Mouse (Mus musculus) heart, postnatal 0 days (tissue): ENCODE measurements around the gene Desi1. TPM values are rescaled to one million over a fixed set of nuclear protein-coding genes. Genes with fewer than 3 reads are reported as not detected.
A peak's percentile ranks its signal among the peaks of the same experiment; 100 is the strongest.

ENCODE experiments used
- ATAC-seq: fragments of 200-750 bp; cut with Nextera tagmentation; 2 replicates; pipeline ENCODE4 v1.8.0; 2017; ENCODE audit warnings: low read depth, moderate number of reproducible peaks, moderate library complexity; ENCODE audit not compliant: insufficient read depth
- DNase-seq: peaks from one replicate; pipeline ENCODE4 v3.0.0-alpha.2; 2016; ENCODE audit warnings: low spot score
- H3K27ac ChIP-seq: fragments of 300-500 bp; sonication (generic); 2 replicates; pipeline ENCODE4 v1.5.1; 2014; ENCODE audit warnings: low read depth, mild to moderate bottlenecking
- H3K27me3 ChIP-seq: fragments of 300-500 bp; sonication (generic); 2 replicates; pipeline ENCODE4 v1.6.1; 2014; ENCODE audit warnings: low read length, mixed read lengths; ENCODE audit not compliant: control insufficient read depth, insufficient read depth
- H3K36me3 ChIP-seq: fragments of 300-500 bp; sonication (generic); replicated peaks from 2 replicates; pipeline ENCODE4 v1.6.1; 2014; ENCODE audit warnings: low read length, mixed read lengths; ENCODE audit not compliant: control insufficient read depth, insufficient read depth
- H3K4me1 ChIP-seq: fragments of 300-500 bp; sonication (generic); 2 replicates; pipeline ENCODE4 v1.6.1; 2014; ENCODE audit warnings: antibody characterized with exemption; ENCODE audit not compliant: control insufficient read depth, insufficient read depth
- H3K4me2 ChIP-seq: fragments of 300-500 bp; sonication (generic); 2 replicates; pipeline ENCODE4 v1.6.1; 2014; ENCODE audit warnings: low read depth, mild to moderate bottlenecking, low read length, moderate library complexity
- H3K4me3 ChIP-seq: fragments of 300-500 bp; sonication (generic); 2 replicates; pipeline ENCODE4 v1.5.1; 2014; ENCODE audit warnings: low read depth, low read length
- H3K9ac ChIP-seq: fragments of 300-500 bp; sonication (generic); replicated peaks from 2 replicates; pipeline ENCODE4 v1.6.1; 2014; ENCODE audit warnings: low read depth, low read length, mixed read lengths
- H3K9me3 ChIP-seq: fragments of 300-500 bp; sonication (generic); replicated peaks from 2 replicates; pipeline ENCODE4 v1.6.1; 2016; ENCODE audit warnings: low read length; ENCODE audit not compliant: control insufficient read depth
- CTCF ChIP-seq: IDR thresholded peaks from 2 replicates; pipeline ENCODE4 v1.5.1; 2016; ENCODE audit warnings: antibody characterized with exemption, control low read depth, low read depth
- EP300 ChIP-seq: IDR thresholded peaks from 2 replicates; pipeline ENCODE4 v1.6.1; 2016; ENCODE audit warnings: antibody characterized with exemption, low read depth
- WGBS: fragments of 180-500 bp; shearing (Covaris S2); extraction: QIAGEN DNeasy Blood & Tissue Kit; methylation state at CpG from one replicate; pipeline ENCODE4 v1.1.7; 2014; 5-methylcytosine and 5-hydroxymethylcytosine counted together
- polyA plus RNA-seq: library from polyadenylated mRNA; unstranded; fragments of >200 nt; fragmentation: Nextera tagmentation; extraction: Ambion mirVana; gene quantifications from 2 replicates; pipeline ENCODE4 v1.2.1, GENCODE M21; 2015
- total RNA-seq: library from RNA; depleted of rRNA; stranded (reverse); fragments of >200 nt; gene quantifications from 2 replicates; pipeline ENCODE4 v1.2.3, GENCODE M21; 2014; ENCODE audit warnings: low replicate concordance

Gene Desi1
- total and polyA plus RNA-seq, 2 experiments from 2014 or later: 13.6 to 15.4 TPM

GRCm38 (mm10) chr15:82004257-82004656, 29.4 kb downstream of the Desi1 start:
- H3K4me1 ChIP-seq: no peaks in the 10 kb centered on the region
- no peaks in the 10 kb centered on the region for H3K9me3 ChIP-seq
- no peak overlapping the region for H3K4me2 ChIP-seq
- DNase-seq (no peak), ATAC-seq (no peak)
- no peak overlapping the region for H3K9ac ChIP-seq
- no peak overlapping the region for H3K27ac ChIP-seq
- no peaks in the 10 kb centered on the region for H3K27me3 ChIP-seq
- WGBS: 90% methylated on average over 8 of the region's 8 CpGs
- TF ChIP-seq EP300: no peak
- TF ChIP-seq CTCF: no peak
- no peak overlapping the region for H3K4me3 ChIP-seq
- H3K36me3 ChIP-seq: peaks cover 8% of the 10 kb centered on the region

GRCm38 (mm10) chr15:81993992-81994391, 39.7 kb downstream of the Desi1 start:
- WGBS: 72% methylated on average over 6 of the region's 6 CpGs
- Histone ChIP-seq H3K4me1 (0 out of 2 replicates have a peak, but pooled peaks cover 9% of the 10 kb centered on the region), H3K27ac (no peak overlapping the region), H3K9me3 (no peaks in the 10 kb centered on the region), H3K27me3 (no peaks in the 10 kb centered on the region), H3K36me3 (peaks cover 60% of the 10 kb centered on the region), H3K9ac (no peak overlapping the region), H3K4me3 (no peak overlapping the region), H3K4me2 (no peak overlapping the region)
- no peak for TF ChIP-seq CTCF
- no peak for DNase-seq
- no peak for ATAC-seq

GRCm38 (mm10) chr15:81990549-81990948, 43.1 kb downstream of the Desi1 start:
- no peak for DNase-seq
- no peaks in the 10 kb centered on the region for H3K27me3 ChIP-seq
- no peaks in the 10 kb centered on the region for H3K9me3 ChIP-seq
- no peak overlapping the region for H3K4me3 ChIP-seq
- no peak overlapping the region for H3K27ac ChIP-seq
- H3K4me1 ChIP-seq: 0 out of 2 replicates have a peak, but pooled peaks cover 9% of the 10 kb centered on the region
- no peak for ATAC-seq
- WGBS: 29% methylated on average over 7 of the region's 7 CpGs
- no peak overlapping the region for H3K4me2 ChIP-seq
- peaks cover 29% of the 10 kb centered on the region for H3K36me3 ChIP-seq
- H3K9ac ChIP-seq: no peak overlapping the region
- TF ChIP-seq EP300: no peak
- no peak for TF ChIP-seq CTCF

- H3K9ac ChIP-seq: no peak overlapping the region
- H3K9me3 ChIP-seq: no peaks in the 10 kb centered on the region
- TF ChIP-seq EP300: no peak
- peak; percentile 80 for TF ChIP-seq CTCF
- DNase-seq (peak; percentile 93), ATAC-seq (peak; percentile 91)
- peak overlapping the region; percentile 49; the same call in 1 of the 2 replicates for H3K27ac ChIP-seq
- 0 out of 2 replicates have a peak, but pooled peaks cover 9% of the 10 kb centered on the region for H3K4me1 ChIP-seq
- H3K27me3 ChIP-seq: no peaks in the 10 kb centered on the region
- 29% methylated on average over 11 of the region's 11 CpGs for WGBS
- no peak overlapping the region for H3K4me3 ChIP-seq
- H3K4me2 ChIP-seq: 0 out of 2 replicates have a peak overlapping the region, but pooled peaks have one; percentile 28
- H3K36me3 ChIP-seq: peaks cover 21% of the 10 kb centered on the region
Measured at GRCm38 (mm10) chr15:81989371-81990062, 44.1 kb downstream of the Desi1 start.

- Histone ChIP-seq H3K36me3 (0 out of 2 replicates have a peak, but pooled peaks cover 3% of the 10 kb centered on the region), H3K4me3 (no peak within 1 kb of the TSS), H3K9ac (no peak within 1 kb of the TSS), H3K27me3 (no peaks in the 10 kb centered on the region), H3K4me1 (0 out of 2 replicates have a peak, but pooled peaks cover 9% of the 10 kb centered on the region), H3K9me3 (no peaks in the 10 kb centered on the region), H3K4me2 (no peak within 1 kb of the TSS), H3K27ac (no peak within 1 kb of the TSS)
- no peak for TF ChIP-seq CTCF
- no peak for TF ChIP-seq EP300
- WGBS: 73% methylated on average over 3 of the region's 3 CpGs
- DNase-seq: no peak
- ATAC-seq: no peak
Measured at GRCm38 (mm10) chr15:81987646-81988045, 46.0 kb downstream of the Desi1 start, which contains the start of gene Xrcc6. TSS of gene Xrcc6 (plus strand) at chr15:81987835.
